ENCODE assay signal across 8 mouse cellular contexts in genomic region chr6:127151565-127152105, GRCm38 (mm10). TPM values are rescaled to one million over a fixed set of nuclear protein-coding genes. Genes with fewer than 3 reads are reported as not detected.
DNase-seq lines count a peak whose midpoint lies in the region; ATAC-seq and TF ChIP-seq lines count a peak whose summit lies in the region.

No protein-coding gene starts in this region.

- peaks cover 36% of the 10 kb centered on the region for H3K79me2 ChIP-seq in MEL (ENCODE audit: control insufficient read depth, insufficient read depth, low read length, poor library complexity)

- DNase-seq in 3T3-L1 (ENCODE audit: low read depth, low spot score) (peak; percentile 54), MEL (ENCODE audit: low read depth, low spot score) (peak; percentile 85)
- peak; percentile 66 for DNase-seq in heart, postnatal 4 days
- peak; percentile 52 to 74 for DNase-seq in spleen, postnatal 4 days (ENCODE audit: low spot score in 2 of 2)
- no peak for DNase-seq in frontal cortex, postnatal 25 days (ENCODE audit: low spot score in 2 of 2)

- TF ChIP-seq RAD21 in MEL (IDR thresholded peaks at IDR 0.05; ENCODE audit: low read depth, low read length): no peak

- peak overlapping the region; percentile 28 to 49 for H3K4me3 ChIP-seq in MEL (ENCODE audit: control insufficient read depth in 1 of 2, insufficient read depth in 1 of 2, low read depth in 2 of 2, low read length in 2 of 2)
- peak overlapping the region; percentile 85 for H3K4me3 ChIP-seq in embryonic facial prominence, embryonic 12.5 days
- H3K4me3 ChIP-seq in limb, embryonic 12.5 days (replicated peaks): peak overlapping the region; percentile 88
- H3K4me3 ChIP-seq in midbrain, embryonic 13.5 days (replicated peaks): peak overlapping the region; percentile 55

- peak overlapping the region; percentile 82 for H3K9ac ChIP-seq in MEL (ENCODE audit: control insufficient read depth, low read depth, low read length, poor library complexity, severe bottlenecking)
- H3K9ac ChIP-seq in embryonic facial prominence, embryonic 12.5 days: peak overlapping the region; percentile 50
- peak overlapping the region; percentile 56 for H3K9ac ChIP-seq in limb, embryonic 12.5 days (replicated peaks)
- H3K9ac ChIP-seq in midbrain, embryonic 13.5 days (replicated peaks): peak overlapping the region; percentile 59

- peaks cover 5 to 16% of the 10 kb centered on the region in 2 experiments for H3K36me3 ChIP-seq in MEL (ENCODE audit: control insufficient read depth in 1 of 2, insufficient read depth in 2 of 2, low read length in 2 of 2)
- peaks cover 5% of the 10 kb centered on the region; the same call in 1 of the 2 replicates for H3K36me3 ChIP-seq in embryonic facial prominence, embryonic 12.5 days
- H3K36me3 ChIP-seq in limb, embryonic 12.5 days: peaks cover 10% of the 10 kb centered on the region
- 0 out of 2 replicates have a peak, but pooled peaks cover under 1% of the 10 kb centered on the region for H3K36me3 ChIP-seq in midbrain, embryonic 13.5 days

- TF ChIP-seq POLR2A in MEL (IDR thresholded peaks at IDR 0.05; ENCODE audit: control insufficient read depth in 1 of 2, insufficient read depth in 1 of 2, low read depth in 1 of 2, low read length in 2 of 2, poor library complexity in 1 of 2): no peak; a peak in 1 of 4 replicates

- ATAC-seq in embryonic facial prominence, embryonic 12.5 days (ENCODE audit: insufficient number of reproducible peaks, insufficient read depth, low FRiP score, low TSS enrichment): peak; percentile 5; the same call in 1 of the 2 replicates
- peak; percentile 6 for ATAC-seq in limb, embryonic 12.5 days (ENCODE audit: insufficient number of reproducible peaks, insufficient read depth, low FRiP score, low TSS enrichment, low read depth)
- ATAC-seq in midbrain, embryonic 13.5 days: peak; percentile 5; the same call in 1 of the 2 replicates

- H3K4me1 ChIP-seq in MEL (ENCODE audit: control insufficient read depth in 1 of 2, insufficient read depth in 2 of 2, low read length in 2 of 2): peaks cover 7 to 23% of the 10 kb centered on the region in 2 experiments
- H3K4me1 ChIP-seq in embryonic facial prominence, embryonic 12.5 days: peaks cover 41% of the 10 kb centered on the region
- H3K4me1 ChIP-seq in limb, embryonic 12.5 days (replicated peaks): peaks cover 54% of the 10 kb centered on the region
- H3K4me1 ChIP-seq in midbrain, embryonic 13.5 days (replicated peaks): peaks cover 78% of the 10 kb centered on the region

- peak in 2 of 3 experiments; percentile 7 to 22; a peak in 2 of 6 replicates for TF ChIP-seq CTCF in MEL (IDR thresholded peaks at IDR 0.05 in 2 of 3, conservative IDR thresholded peaks at IDR 0.05 in 1 of 3; ENCODE audit: control insufficient read depth in 1 of 3, insufficient read depth in 1 of 3, low read depth in 2 of 3, low read length in 3 of 3, poor library complexity in 1 of 3, severe bottlenecking in 1 of 3)

- H3K4me2 ChIP-seq in embryonic facial prominence, embryonic 12.5 days (replicated peaks): peak overlapping the region; percentile 78
- peak overlapping the region; percentile 86 for H3K4me2 ChIP-seq in limb, embryonic 12.5 days
- peak overlapping the region; percentile 96 for H3K4me2 ChIP-seq in midbrain, embryonic 13.5 days (replicated peaks)

- WGBS in embryonic facial prominence, embryonic 12.5 days: under 1% methylated on average over 29 of the region's 29 CpGs
- under 1% methylated on average over 26 of the region's 29 CpGs for WGBS in limb, embryonic 12.5 days
- WGBS in midbrain, embryonic 13.5 days: 1% methylated on average over 27 of the region's 29 CpGs

- H3K27me3 ChIP-seq in MEL (ENCODE audit: control insufficient read depth in 1 of 2, insufficient read depth in 2 of 2, low read length in 2 of 2): peaks cover 7 to 11% of the 10 kb centered on the region in 2 experiments
- H3K27me3 ChIP-seq in embryonic facial prominence, embryonic 12.5 days: no peaks in the 10 kb centered on the region
- H3K27me3 ChIP-seq in limb, embryonic 12.5 days: no peaks in the 10 kb centered on the region
- peaks cover 56% of the 10 kb centered on the region for H3K27me3 ChIP-seq in midbrain, embryonic 13.5 days

- peak overlapping the region; percentile 98 for H3K27ac ChIP-seq in MEL (ENCODE audit: control insufficient read depth, low read depth, low read length)
- peak overlapping the region; percentile 95 for H3K27ac ChIP-seq in embryonic facial prominence, embryonic 12.5 days
- peak overlapping the region; percentile 98 for H3K27ac ChIP-seq in limb, embryonic 12.5 days
- H3K27ac ChIP-seq in midbrain, embryonic 13.5 days: peak overlapping the region; percentile 65

- H3K9me3 ChIP-seq in MEL (replicated peaks; ENCODE audit: insufficient read depth, low read length): no peaks in the 10 kb centered on the region
- H3K9me3 ChIP-seq in embryonic facial prominence, embryonic 12.5 days: no peaks in the 10 kb centered on the region
- no peaks in the 10 kb centered on the region for H3K9me3 ChIP-seq in limb, embryonic 12.5 days
- no peaks in the 10 kb centered on the region for H3K9me3 ChIP-seq in midbrain, embryonic 13.5 days

- peak in 1 of 2 experiments; percentile 46; a peak in 1 of 4 replicates for TF ChIP-seq EP300 in MEL (IDR thresholded peaks at IDR 0.05; ENCODE audit: low read depth in 1 of 2, low read length in 2 of 2)

TF ChIP-seq in MEL, 35 proteins besides CTCF, POLR2A, EP300 and RAD21 (continues in another document):
- TF ChIP-seq BHLHE40 (IDR thresholded peaks at IDR 0.05; ENCODE audit: borderline replicate concordance, low read depth, low read length) (no peak; the same call in 1 of the 2 replicates), SIN3A (IDR thresholded peaks at IDR 0.05; ENCODE audit: low read length) (peak; percentile 42), ZNF384 (IDR thresholded peaks at IDR 0.05; ENCODE audit: low read depth, low read length) (no peak; the same call in 1 of the 2 replicates), ZMIZ1 (IDR thresholded peaks at IDR 0.05; ENCODE audit: low read depth, low read length) (no peak), USF1 (IDR thresholded peaks at IDR 0.05; ENCODE audit: low read depth, low read length) (peak; percentile 27; the same call in 1 of the 2 replicates), CHD1 (IDR thresholded peaks at IDR 0.05; ENCODE audit: low read depth, low read length) (peak; percentile 95; the same call in 1 of the 2 replicates), RCOR1 (IDR thresholded peaks at IDR 0.05; ENCODE audit: low read depth, low read length) (0 out of 2 replicates have a peak, but pooled peaks have one; percentile 31), USF2 (IDR thresholded peaks at IDR 0.05; ENCODE audit: borderline replicate concordance in 1 of 2, insufficient read depth in 1 of 2, low read depth in 1 of 2, low read length in 2 of 2) (no peak), GATA1 (IDR thresholded peaks at IDR 0.05; ENCODE audit: low read depth, low read length) (no peak), MEF2A (IDR thresholded peaks at IDR 0.05; ENCODE audit: extremely low read depth, insufficient replicate concordance, low read depth, low read length, poor library complexity, severe bottlenecking) (no peak), GABPA (IDR thresholded peaks at IDR 0.05; ENCODE audit: low read depth, low read length) (no peak), MAZ (IDR thresholded peaks at IDR 0.05; ENCODE audit: low read depth, low read length) (peak; percentile 84; the same call in 1 of the 2 replicates), MYC (IDR thresholded peaks at IDR 0.05; ENCODE audit: low read depth, low read length) (peak; percentile 89; the same call in 1 of the 2 replicates), POLR2AphosphoS2 (IDR thresholded peaks at IDR 0.05; ENCODE audit: low read length) (peak; percentile 62; the same call in 1 of the 2 replicates), ELF1 (IDR thresholded peaks at IDR 0.05; ENCODE audit: low read depth, low read length) (no peak), TAL1 (IDR thresholded peaks at IDR 0.05; ENCODE audit: low read length) (0 out of 2 replicates have a peak, but pooled peaks have one; percentile 21), E2F4 (IDR thresholded peaks at IDR 0.05; ENCODE audit: borderline replicate concordance, low read depth, low read length) (no peak), TCF12 (IDR thresholded peaks at IDR 0.05; ENCODE audit: low read depth, low read length) (no peak), KAT2A (conservative IDR thresholded peaks at IDR 0.05; ENCODE audit: low read depth, low read length) (no peak), HCFC1 (IDR thresholded peaks at IDR 0.05; ENCODE audit: low read depth, low read length) (no peak; the same call in none of the 2 replicates), ZKSCAN1 (IDR thresholded peaks at IDR 0.05; ENCODE audit: low read depth, low read length) (no peak), CHD2 (IDR thresholded peaks at IDR 0.05; ENCODE audit: low read length) (no peak), TBP (IDR thresholded peaks at IDR 0.05; ENCODE audit: low read depth, low read length) (no peak), NELFE (IDR thresholded peaks at IDR 0.05; ENCODE audit: low read depth, low read length) (peak; percentile 52), MXI1 (IDR thresholded peaks at IDR 0.05; ENCODE audit: low read depth, low read length) (peak; percentile 74), MYB (IDR thresholded peaks at IDR 0.05; ENCODE audit: low read depth, low read length) (no peak), ETS1 (IDR thresholded peaks at IDR 0.05; ENCODE audit: low read depth, low read length) (0 out of 2 replicates have a peak, but pooled peaks have one; percentile 15)

RNA-seq across cellular contexts. Expression of gene Ccnd2, which starts 0.4 kb away (rescaled TPM):
- 62.3 and 67.3 TPM in 2 replicates for total RNA-seq in MEL (2012; rRNA removed)
- 100 to 1,000 TPM; 198 to 407 TPM for polyA plus RNA-seq in MEL (2012; ENCODE audit: insufficient read depth in 1 of 2, insufficient read length in 2 of 2, low read depth in 1 of 2, low replicate concordance in 2 of 2, missing spikeins in 1 of 2)
- 846 and 908 TPM in 2 replicates for polyA plus RNA-seq in embryonic facial prominence, embryonic 12.5 days (2016; fragmentation: Nextera tagmentation; extraction: Ambion mirVana)
- total RNA-seq in heart, postnatal 4 days (2021): 100 to 1,000 TPM; 282 to 291 TPM
- 1,264 and 1,267 TPM in 2 replicates for polyA plus RNA-seq in limb, embryonic 12.5 days (2016; fragmentation: Nextera tagmentation; extraction: Ambion mirVana)
- polyA plus RNA-seq in midbrain, embryonic 13.5 days (2015; fragmentation: Nextera tagmentation; extraction: Ambion mirVana): 700 and 837 TPM in 2 replicates

RNA-seq across cellular contexts. Expression of gene Tigar, which starts 42.3 kb away (rescaled TPM):
- total RNA-seq in MEL (2012; rRNA removed): 3.2 and 3.8 TPM in 2 replicates
- polyA plus RNA-seq in MEL (2012; ENCODE audit: insufficient read depth in 1 of 2, insufficient read length in 2 of 2, low read depth in 1 of 2, low replicate concordance in 2 of 2, missing spikeins in 1 of 2): 1 to 10 TPM in 1 of 2 experiments, not detected in 1; 5.6 TPM
- polyA plus RNA-seq in embryonic facial prominence, embryonic 12.5 days (2016; fragmentation: Nextera tagmentation; extraction: Ambion mirVana): 4.2 and 4.3 TPM in 2 replicates
- total RNA-seq in heart, postnatal 4 days (2021): 10 to 100 TPM; 29.4 to 32.9 TPM
- 3.7 and 5.0 TPM in 2 replicates for polyA plus RNA-seq in limb, embryonic 12.5 days (2016; fragmentation: Nextera tagmentation; extraction: Ambion mirVana)
- 7.3 and 8.8 TPM in 2 replicates for polyA plus RNA-seq in midbrain, embryonic 13.5 days (2015; fragmentation: Nextera tagmentation; extraction: Ambion mirVana)

Comparison
In these comparisons a context has a peak if more than half of its experiments do, and no peak if none do; other contexts are left out.
1. DNase-seq: peak in 3T3-L1 (single experiment), MEL (single experiment), heart, postnatal 4 days (single experiment) and spleen, postnatal 4 days (2 of 2); none in frontal cortex, postnatal 25 days (0 of 2).
2. Peak in every context shown above with its lines, with median percentiles within 50 percentile points of each other: H3K27ac ChIP-seq, H3K4me3 ChIP-seq, H3K9ac ChIP-seq, ATAC-seq and H3K4me2 ChIP-seq.